Mouse (Mus musculus) adrenal gland, adult 2 months (tissue): ENCODE results near the gene Dhdh. TPM values are rescaled to one million over a fixed set of nuclear protein-coding genes. Genes with fewer than 3 reads are reported as not detected.

Experiments
- DNase-seq: peaks from one replicate; pipeline ENCODE4 v3.0.0; 2021
- microRNA-seq, 2 experiments: library from miRNA; unstranded; fragments of <30 nt; microRNA quantifications; one replicate each; pipeline ENCODE4 v1.2.0; 2021
- polyA plus RNA-seq: library from polyadenylated mRNA; depleted of rRNA; stranded (reverse); fragments of >200 nt; gene quantifications from 2 replicates; pipeline ENCODE4 v1.2.3, GENCODE M21; 2012; rRNA removed
- total RNA-seq, 2 experiments: library from RNA; stranded (reverse); gene quantifications; 2 replicates each; pipeline ENCODE4 v1.2.3; 2021

The Dhdh gene
- total and polyA plus RNA-seq, 3 experiments = 21.4 to 71.1 (median 55.4) TPM

DNA sequence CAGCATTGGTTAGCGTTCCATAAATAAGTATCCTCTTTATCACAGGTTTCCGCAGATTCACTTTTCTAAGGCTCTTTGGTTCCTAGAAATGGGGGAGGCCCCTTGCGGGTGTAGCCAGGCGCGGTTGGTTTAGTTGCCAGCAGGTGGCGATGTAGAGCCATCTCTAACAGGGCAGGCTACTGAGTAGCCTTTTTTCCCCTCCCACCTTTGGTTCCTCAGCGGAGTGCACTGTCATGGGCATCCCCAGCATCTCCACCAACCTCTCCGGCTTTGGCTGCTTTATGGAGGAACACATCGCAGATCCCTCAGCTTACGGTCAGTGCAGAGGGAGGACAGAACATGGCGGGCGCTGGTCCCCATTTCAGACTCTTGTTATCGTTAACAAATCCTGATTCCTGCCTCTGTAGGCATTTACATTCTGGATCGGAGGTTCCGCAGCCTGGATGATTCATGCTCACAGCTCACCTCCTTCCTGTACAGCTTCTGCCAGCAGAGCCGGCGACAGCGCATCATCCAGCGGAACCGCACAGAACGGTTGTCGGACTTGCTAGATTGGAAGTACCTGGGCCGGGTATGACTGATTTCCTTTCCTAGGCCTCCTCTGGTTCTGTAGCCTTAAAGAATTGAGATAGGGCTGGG, 37.1 kb downstream of the Dhdh start:
- DNase-seq = peak; percentile 86

GRCm38 (mm10) chr7:45449974-45450373, 38.6 kb downstream of the Dhdh start:
- DNase-seq = no peak

GRCm38 (mm10) chr7:45447325-45447990, 41.1 kb downstream of the Dhdh start:
- no peak for DNase-seq

GRCm38 (mm10) chr7:45446589-45446988, 42.0 kb downstream of the Dhdh start:
- no peak for DNase-seq

- DNase-seq = no peak
These were observed 44.8 kb downstream of the Dhdh start for GRCm38 (mm10) chr7:45443526-45444420.

DNA sequence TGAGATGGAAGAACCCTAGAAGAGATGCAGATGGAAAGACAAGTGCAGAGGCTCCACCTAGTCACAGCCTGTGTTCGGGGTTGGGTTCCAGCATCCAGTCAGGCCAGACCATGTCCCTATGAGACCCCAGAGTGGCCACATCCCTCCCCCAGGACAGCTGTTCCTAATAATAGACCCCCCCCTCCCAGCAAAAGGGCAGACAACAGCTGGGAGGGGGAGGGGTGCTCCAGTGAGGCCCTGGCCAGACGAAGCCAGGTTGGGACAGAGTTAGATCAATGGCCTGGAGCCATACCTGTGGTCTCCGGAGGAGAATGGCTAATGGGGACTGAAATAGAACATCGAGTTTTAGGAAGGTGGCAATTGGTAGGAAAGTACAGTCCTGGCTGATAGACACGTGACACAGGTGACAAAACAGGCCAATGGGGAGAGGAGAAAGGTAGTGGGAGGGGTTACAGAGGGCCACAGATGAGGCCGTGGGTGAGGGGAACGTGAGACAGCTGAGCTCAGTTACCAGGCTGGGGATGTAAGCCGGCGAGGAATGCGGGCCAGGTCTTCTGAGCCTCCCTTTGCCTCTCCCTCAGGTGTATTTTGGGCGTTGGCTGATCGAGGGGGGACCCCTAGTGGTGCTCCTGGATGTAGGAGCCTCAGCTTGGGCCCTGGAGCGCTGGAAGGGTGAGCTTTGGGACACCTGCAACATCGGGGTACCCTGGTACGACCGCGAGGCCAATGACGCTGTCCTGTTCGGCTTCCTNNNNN, 50.9 kb downstream of the Dhdh start, which contains the start of gene Ruvbl2:
Gene Ruvbl2, minus strand, starts transcription at position 576 of the 756 bp plus-strand sequence.
- no peak for DNase-seq

DNA sequence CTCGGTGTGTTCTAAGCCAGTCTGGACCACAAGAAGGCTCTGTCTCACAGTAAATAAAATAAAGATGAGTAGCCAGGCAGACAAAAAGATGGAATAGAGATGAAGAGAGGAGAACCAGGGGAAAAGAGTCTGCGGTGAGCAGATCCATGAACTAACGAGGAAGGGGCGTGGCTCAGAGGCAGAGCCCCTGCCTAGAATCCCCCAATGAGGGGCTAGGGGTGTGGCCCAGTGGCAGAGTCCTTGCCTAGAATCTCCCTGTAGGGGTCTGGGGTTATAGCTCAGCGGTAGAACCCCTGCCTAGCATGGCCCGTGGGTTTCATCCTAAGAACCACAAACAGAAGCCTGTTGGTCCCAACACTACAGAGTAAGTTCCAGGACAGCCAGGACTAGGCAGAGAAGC, 51.6 kb downstream of the Dhdh start:
- no peak for DNase-seq

GRCm38 (mm10) chr7:45436444-45436843, 52.2 kb downstream of the Dhdh start:
- DNase-seq = no peak

DNA sequence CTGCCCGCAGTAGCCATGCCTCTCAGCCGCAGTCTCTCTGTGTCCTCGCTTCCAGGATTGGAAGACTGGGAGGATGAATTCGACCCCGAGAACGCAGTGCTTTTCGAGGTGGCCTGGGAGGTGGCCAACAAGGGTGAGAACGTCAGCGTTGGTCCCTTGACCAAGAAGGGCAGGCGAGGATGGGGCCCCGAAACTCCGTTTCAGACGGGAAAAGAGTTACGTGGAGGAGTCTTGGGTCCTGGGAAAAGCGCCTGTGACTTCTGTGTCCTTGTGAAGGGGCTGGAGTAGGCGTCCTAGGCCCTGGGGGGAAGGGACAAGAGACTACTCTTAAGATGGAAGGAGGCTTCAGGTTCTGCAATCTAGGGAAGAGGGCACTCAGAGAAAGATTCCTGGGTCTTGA, 53.6 kb downstream of the Dhdh start:
- no peak for DNase-seq

- DNase-seq = peak; percentile 100
These were observed 54.2 kb downstream of the Dhdh start, which contains the start of gene Gys1 for GRCm38 (mm10) chr7:45434203-45435015. Gene Gys1, plus strand, starts transcription at chr7:45434844.

GRCm38 (mm10) chr7:45433835-45434202, 54.8 kb downstream of the Dhdh start:
- DNase-seq = no peak

- no peak for DNase-seq
These were observed 62.0 kb downstream of the Dhdh start for GRCm38 (mm10) chr7:45426556-45426955.

GRCm38 (mm10) chr7:45421194-45421593, 67.4 kb downstream of the Dhdh start:
- no peak for DNase-seq

Small RNA genes lying within 50 kb of the gene (microRNA-seq; reads per million reads assigned to microRNA genes)
- gene Gm22133 = 0.83 to 1.8 reads per million in 2 experiments

Other genes starting within 250 kb of the Dhdh start
Only the 30 nearest of the 36 such genes appear.
- gene Slc6a21, start 211.3 kb downstream of the Dhdh start, total RNA-seq = not detected
- not detected in 2 replicates for gene Slc6a21, start 211.3 kb downstream of the Dhdh start, polyA plus RNA-seq
- 1 to 10 TPM; 5.2 to 9.4 TPM for gene Trpm4, start 155.0 kb downstream of the Dhdh start, total RNA-seq
- gene Trpm4, start 155.0 kb downstream of the Dhdh start, polyA plus RNA-seq = 8.8 and 11.2 TPM in 2 replicates
- gene Hrc, start 153.5 kb downstream of the Dhdh start, total RNA-seq = under 1 TPM in 1 of 2 experiments, not detected in 1; 0.23 TPM
- 0.18 TPM in 1 of 2 replicates, not detected in the other for gene Hrc, start 153.5 kb downstream of the Dhdh start, polyA plus RNA-seq
- gene Ppfia3, start 121.8 kb downstream of the Dhdh start, total RNA-seq = 1 to 10 TPM; 1.1 to 2.8 TPM
- gene Ppfia3, start 121.8 kb downstream of the Dhdh start, polyA plus RNA-seq = 4.3 and 4.7 TPM in 2 replicates
- 1 to 10 TPM; 2.4 to 3.8 TPM for gene Lin7b, start 118.2 kb downstream of the Dhdh start, total RNA-seq
- gene Lin7b, start 118.2 kb downstream of the Dhdh start, polyA plus RNA-seq = 5.7 and 10.3 TPM in 2 replicates
- 100 to 1,000 TPM; 219 to 278 TPM for gene Snrnp70, start 93.1 kb downstream of the Dhdh start, total RNA-seq
- gene Snrnp70, start 93.1 kb downstream of the Dhdh start, polyA plus RNA-seq = 230 and 236 TPM in 2 replicates
- gene Kcna7, start 83.2 kb downstream of the Dhdh start, total RNA-seq = not detected
- gene Kcna7, start 83.2 kb downstream of the Dhdh start, polyA plus RNA-seq = not detected in 2 replicates
- gene Ntf5, start 75.1 kb downstream of the Dhdh start, total RNA-seq = not detected
- not detected in 2 replicates for gene Ntf5, start 75.1 kb downstream of the Dhdh start, polyA plus RNA-seq
- not detected for gene Lhb, start 68.0 kb downstream of the Dhdh start, total RNA-seq
- not detected in 2 replicates for gene Lhb, start 68.0 kb downstream of the Dhdh start, polyA plus RNA-seq
- gene Gys1, start 54.0 kb downstream of the Dhdh start, total RNA-seq = 10 to 100 TPM; 46.4 to 57.6 TPM
- 64.0 and 82.1 TPM in 2 replicates for gene Gys1, start 54.0 kb downstream of the Dhdh start, polyA plus RNA-seq
- 10 to 100 TPM; 38.2 to 52.3 TPM for gene Ruvbl2, start 50.7 kb downstream of the Dhdh start, total RNA-seq
- gene Ruvbl2, start 50.7 kb downstream of the Dhdh start, polyA plus RNA-seq = 70.2 and 89.3 TPM in 2 replicates
- gene Ftl1, start 28.9 kb downstream of the Dhdh start, total RNA-seq = 1,000 to 10,000 TPM; 1,338 to 1,480 TPM
- gene Ftl1, start 28.9 kb downstream of the Dhdh start, polyA plus RNA-seq = 7,024 and 7,397 TPM in 2 replicates
- gene Bax, start 21.9 kb downstream of the Dhdh start, total RNA-seq = 10 to 100 TPM; 52.5 to 60.6 TPM
- 148 and 158 TPM in 2 replicates for gene Bax, start 21.9 kb downstream of the Dhdh start, polyA plus RNA-seq
- under 1 TPM; 0.41 to 0.75 TPM for gene Tulp2, start 6.9 kb downstream of the Dhdh start, total RNA-seq
- 0.44 and 0.64 TPM in 2 replicates for gene Tulp2, start 6.9 kb downstream of the Dhdh start, polyA plus RNA-seq
- gene Gm45808, start 2.0 kb downstream of the Dhdh start, total RNA-seq = 10 to 100 TPM in 1 of 2 experiments, 1 to 10 TPM in 1; 2.2 to 33.5 TPM
- gene Gm45808, start 2.0 kb downstream of the Dhdh start, polyA plus RNA-seq = 0.45 TPM in 1 of 2 replicates, not detected in the other
- gene Nucb1, start 21.6 kb upstream of the Dhdh start, total RNA-seq = 100 to 1,000 TPM; 280 to 286 TPM
- gene Nucb1, start 21.6 kb upstream of the Dhdh start, polyA plus RNA-seq = 594 and 643 TPM in 2 replicates
- 10 to 100 TPM; 49.0 to 57.8 TPM for gene Ppp1r15a, start 37.5 kb upstream of the Dhdh start, total RNA-seq
- 49.5 and 49.7 TPM in 2 replicates for gene Ppp1r15a, start 37.5 kb upstream of the Dhdh start, polyA plus RNA-seq
- 1 to 10 TPM; 3.0 to 5.9 TPM for gene Plekha4, start 37.5 kb upstream of the Dhdh start, total RNA-seq
- gene Plekha4, start 37.5 kb upstream of the Dhdh start, polyA plus RNA-seq = 9.8 and 15.6 TPM in 2 replicates
- gene Hsd17b14, start 66.1 kb upstream of the Dhdh start, total RNA-seq = 1 to 10 TPM; 2.3 TPM
- gene Hsd17b14, start 66.1 kb upstream of the Dhdh start, polyA plus RNA-seq = 1.5 and 2.3 TPM in 2 replicates
- gene Bcat2, start 81.3 kb upstream of the Dhdh start, total RNA-seq = 100 to 1,000 TPM; 213 to 292 TPM
- gene Bcat2, start 81.3 kb upstream of the Dhdh start, polyA plus RNA-seq = 166 and 170 TPM in 2 replicates
- gene Fgf21, start 126.7 kb upstream of the Dhdh start, total RNA-seq = not detected
- 0.15 and 0.16 TPM in 2 replicates for gene Fgf21, start 126.7 kb upstream of the Dhdh start, polyA plus RNA-seq
- not detected for gene Fut1, start 128.5 kb upstream of the Dhdh start, total RNA-seq
- gene Fut1, start 128.5 kb upstream of the Dhdh start, polyA plus RNA-seq = not detected in 2 replicates
- under 1 TPM; 0.28 to 0.29 TPM for gene Izumo1, start 133.0 kb upstream of the Dhdh start, total RNA-seq
- 0.65 and 0.89 TPM in 2 replicates for gene Izumo1, start 133.0 kb upstream of the Dhdh start, polyA plus RNA-seq
- 10 to 100 TPM; 13.5 to 20.6 TPM for gene Rasip1, start 138.7 kb upstream of the Dhdh start, total RNA-seq
- 42.9 and 56.4 TPM in 2 replicates for gene Rasip1, start 138.7 kb upstream of the Dhdh start, polyA plus RNA-seq
- 1 to 10 TPM; 3.0 to 5.8 TPM for gene Mamstr, start 151.2 kb upstream of the Dhdh start, total RNA-seq
- gene Mamstr, start 151.2 kb upstream of the Dhdh start, polyA plus RNA-seq = 5.1 and 5.8 TPM in 2 replicates
- under 1 TPM in 1 of 2 experiments, not detected in 1; 0.09 TPM for gene Fut2, start 177.6 kb upstream of the Dhdh start, total RNA-seq
- gene Fut2, start 177.6 kb upstream of the Dhdh start, polyA plus RNA-seq = not detected in 2 replicates
- under 1 TPM in 1 of 2 experiments, not detected in 1; 0.31 TPM for gene Ntn5, start 195.2 kb upstream of the Dhdh start, total RNA-seq
- gene Ntn5, start 195.2 kb upstream of the Dhdh start, polyA plus RNA-seq = 0.40 and 0.86 TPM in 2 replicates
- under 1 TPM; 0.29 to 0.41 TPM for gene Sec1, start 205.6 kb upstream of the Dhdh start, total RNA-seq
- gene Sec1, start 205.6 kb upstream of the Dhdh start, polyA plus RNA-seq = 0.57 and 0.58 TPM in 2 replicates
- gene Car11, start 211.0 kb upstream of the Dhdh start, total RNA-seq = 10 to 100 TPM; 10.9 to 18.6 TPM
- 30.0 and 38.2 TPM in 2 replicates for gene Car11, start 211.0 kb upstream of the Dhdh start, polyA plus RNA-seq
- gene Dbp, start 216.3 kb upstream of the Dhdh start, total RNA-seq = 100 to 1,000 TPM in 1 of 2 experiments, 10 to 100 TPM in 1; 54.3 to 225 TPM
- gene Dbp, start 216.3 kb upstream of the Dhdh start, polyA plus RNA-seq = 569 and 796 TPM in 2 replicates